Mouse (Mus musculus) liver, embryonic 11.5 days (tissue): Measurements from ENCODE around the gene Zbp1. TPM values are rescaled to one million over a fixed set of nuclear protein-coding genes. Genes with fewer than 3 reads are reported as not detected.

ENCODE experiments used
- ATAC-seq: fragments of 200-750 bp; cut with Nextera tagmentation; replicated peaks from 2 replicates; pipeline ENCODE4 v1.8.0; 2017; ENCODE audit warnings: moderate number of reproducible peaks, mild to moderate bottlenecking, moderate TSS enrichment, moderate library complexity; ENCODE audit not compliant: low FRiP score
- DNase-seq: peaks from one replicate; pipeline ENCODE4 v3.0.0-alpha.2; 2017; ENCODE audit warnings: low spot score
- H3K27ac ChIP-seq: fragments of 300-500 bp; sonication (generic); 2 replicates; pipeline ENCODE4 v1.5.1; 2014; ENCODE audit warnings: mild to moderate bottlenecking, low read depth, low read length, control low read depth
- H3K27me3 ChIP-seq: fragments of 300-500 bp; sonication (generic); replicated peaks from 2 replicates; pipeline ENCODE4 v1.6.1; 2014; ENCODE audit warnings: low read length, mixed read lengths; ENCODE audit not compliant: control insufficient read depth, insufficient read depth
- H3K36me3 ChIP-seq: fragments of 300-500 bp; sonication (generic); 2 replicates; pipeline ENCODE4 v1.6.1; 2014; ENCODE audit warnings: mild to moderate bottlenecking, low read length, moderate library complexity, mixed read lengths; ENCODE audit not compliant: control insufficient read depth, insufficient read depth
- H3K4me1 ChIP-seq: fragments of 300-500 bp; sonication (generic); replicated peaks from 2 replicates; pipeline ENCODE4 v1.6.1; 2014; ENCODE audit warnings: low read length, mixed read lengths; ENCODE audit not compliant: control insufficient read depth, insufficient read depth
- H3K4me2 ChIP-seq: fragments of 300-500 bp; sonication (generic); 2 replicates; pipeline ENCODE4 v1.6.1; 2014; ENCODE audit warnings: mild to moderate bottlenecking, control low read depth, moderate library complexity
- H3K4me3 ChIP-seq: fragments of 300-500 bp; sonication (generic); 2 replicates; pipeline ENCODE4 v1.5.1; 2014; ENCODE audit warnings: low read depth, low read length, control low read depth
- H3K9ac ChIP-seq: fragments of 300-500 bp; sonication (generic); 2 replicates; pipeline ENCODE4 v1.6.1; 2014; ENCODE audit warnings: low read depth, low read length, control low read depth
- H3K9me3 ChIP-seq: fragments of 300-500 bp; sonication (generic); 2 replicates; pipeline ENCODE4 v1.6.1; 2016; ENCODE audit warnings: low read length, inconsistent platforms, mixed read lengths; ENCODE audit not compliant: control insufficient read depth
- WGBS: fragments of 180-500 bp; shearing (Covaris S2); extraction: QIAGEN DNeasy Blood & Tissue Kit; methylation state at CpG from one replicate; pipeline ENCODE4 v1.1.7; 2014; 5-methylcytosine and 5-hydroxymethylcytosine counted together
- polyA plus RNA-seq: library from polyadenylated mRNA; unstranded; fragments of >200 nt; fragmentation: Nextera tagmentation; extraction: Ambion mirVana; gene quantifications from 2 replicates; pipeline ENCODE4 v1.2.1, GENCODE M21; 2014

Gene Zbp1
- polyA plus RNA-seq, 1 experiment from 2014 or later = not detected

GRCm38 (mm10) chr2:173194796-173195195 lies 23.9 kb downstream of the Zbp1 start:
- no peak overlapping the region for H3K4me2 ChIP-seq
- H3K27ac ChIP-seq = no peak overlapping the region
- WGBS = 71% methylated on average over 4 of the region's 4 CpGs
- no peaks in the 10 kb centered on the region for H3K36me3 ChIP-seq
- DNase-seq = no peak
- no peaks in the 10 kb centered on the region for H3K4me1 ChIP-seq
- ATAC-seq = no peak
- no peaks in the 10 kb centered on the region for H3K27me3 ChIP-seq
- no peak overlapping the region for H3K4me3 ChIP-seq
- no peaks in the 10 kb centered on the region for H3K9me3 ChIP-seq
- H3K9ac ChIP-seq = no peak overlapping the region

GRCm38 (mm10) chr2:173187182-173187855 lies 31.4 kb downstream of the Zbp1 start:
- Histone ChIP-seq H3K4me1 (no peaks in the 10 kb centered on the region), H3K9ac (no peak overlapping the region), H3K9me3 (no peaks in the 10 kb centered on the region), H3K27me3 (no peaks in the 10 kb centered on the region), H3K36me3 (no peaks in the 10 kb centered on the region), H3K4me2 (no peak overlapping the region), H3K27ac (no peak overlapping the region), H3K4me3 (no peak overlapping the region)
- WGBS = 30% methylated on average over 8 of the region's 8 CpGs
- DNase-seq (peak; percentile 32), ATAC-seq (peak; percentile 26; the same call in 1 of the 2 replicates)

GRCm38 (mm10) chr2:173186047-173186943 lies 32.4 kb downstream of the Zbp1 start:
- H3K4me2 ChIP-seq = no peak overlapping the region
- no peaks in the 10 kb centered on the region for H3K4me1 ChIP-seq
- H3K9me3 ChIP-seq = no peaks in the 10 kb centered on the region
- H3K9ac ChIP-seq = no peak overlapping the region
- H3K36me3 ChIP-seq = no peaks in the 10 kb centered on the region
- ATAC-seq = no peak
- 0 out of 2 replicates have a peak, but pooled peaks cover 2% of the 10 kb centered on the region for H3K27me3 ChIP-seq
- no peak overlapping the region for H3K27ac ChIP-seq
- peak; percentile 83 for DNase-seq
- WGBS = 33% methylated on average over 26 of the region's 26 CpGs
- H3K4me3 ChIP-seq = no peak overlapping the region

- no peaks in the 10 kb centered on the region for H3K4me1 ChIP-seq
- H3K9me3 ChIP-seq = no peaks in the 10 kb centered on the region
- no peak overlapping the region for H3K27ac ChIP-seq
- ATAC-seq (no peak), DNase-seq (peak; percentile 18)
- no peaks in the 10 kb centered on the region for H3K36me3 ChIP-seq
- no peak overlapping the region for H3K4me3 ChIP-seq
- no peak overlapping the region for H3K4me2 ChIP-seq
- 54% methylated on average over 6 of the region's 6 CpGs for WGBS
- no peak overlapping the region for H3K9ac ChIP-seq
- H3K27me3 ChIP-seq = peaks cover 5% of the 10 kb centered on the region; the same call in 1 of the 2 replicates
Measured at GRCm38 (mm10) chr2:173185282-173185681, 33.4 kb downstream of the Zbp1 start.

- H3K27me3 ChIP-seq = peaks cover 5% of the 10 kb centered on the region; the same call in 1 of the 2 replicates
- H3K9me3 ChIP-seq = no peaks in the 10 kb centered on the region
- H3K9ac ChIP-seq = no peak overlapping the region
- no peak overlapping the region for H3K27ac ChIP-seq
- peak; percentile 32 for DNase-seq
- no peaks in the 10 kb centered on the region for H3K4me1 ChIP-seq
- no peak overlapping the region for H3K4me3 ChIP-seq
- no peak for ATAC-seq
- no peaks in the 10 kb centered on the region for H3K36me3 ChIP-seq
- 53% methylated on average over 11 of the region's 11 CpGs for WGBS
- H3K4me2 ChIP-seq = no peak overlapping the region
Measured at GRCm38 (mm10) chr2:173184475-173185080, 34.1 kb downstream of the Zbp1 start.

DNA sequence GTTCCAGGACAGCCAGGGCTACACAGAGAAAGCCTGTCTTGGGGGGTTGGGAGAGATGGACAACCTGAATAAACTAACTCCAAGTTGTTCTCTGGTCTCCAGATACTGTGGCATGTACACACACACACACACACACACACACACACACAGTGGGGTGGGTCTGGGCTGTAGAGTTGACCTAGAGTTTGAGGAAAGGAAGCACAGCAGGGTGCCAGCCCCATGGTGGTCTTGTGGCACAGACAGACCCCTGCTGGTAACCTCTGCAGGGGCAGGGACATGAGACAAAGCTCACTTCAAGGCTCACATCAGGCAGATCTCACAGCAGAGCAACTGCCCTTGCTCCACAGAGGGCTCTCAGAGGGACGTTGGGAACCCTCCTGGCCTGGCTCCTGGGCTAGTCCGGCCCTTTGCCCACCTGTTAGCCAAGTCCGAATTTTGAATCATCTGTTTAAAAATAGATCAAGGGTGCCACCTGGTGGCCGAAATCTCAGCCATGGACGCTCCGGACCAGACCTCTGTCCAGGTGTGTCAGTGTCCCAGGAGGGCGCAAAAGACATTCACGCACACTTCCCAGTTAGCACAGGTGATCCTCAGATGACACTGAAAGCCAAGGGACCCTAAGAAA lies 34.8 kb downstream of the Zbp1 start:
- no peaks in the 10 kb centered on the region for H3K36me3 ChIP-seq
- H3K9ac ChIP-seq = no peak overlapping the region
- no peak overlapping the region for H3K27ac ChIP-seq
- H3K4me2 ChIP-seq = no peak overlapping the region
- H3K4me3 ChIP-seq = no peak overlapping the region
- ATAC-seq (no peak), DNase-seq (peak; percentile 57)
- no peaks in the 10 kb centered on the region for H3K9me3 ChIP-seq
- H3K4me1 ChIP-seq = no peaks in the 10 kb centered on the region
- H3K27me3 ChIP-seq = peaks cover 7% of the 10 kb centered on the region; the same call in 1 of the 2 replicates
- 9% methylated on average over 8 of the region's 8 CpGs for WGBS

- no peak for DNase-seq
- H3K4me2 ChIP-seq = no peak overlapping the region
- H3K9me3 ChIP-seq = no peaks in the 10 kb centered on the region
- no peak overlapping the region for H3K9ac ChIP-seq
- WGBS = 87% methylated on average over 10 of the region's 10 CpGs
- no peaks in the 10 kb centered on the region for H3K36me3 ChIP-seq
- ATAC-seq = no peak
- no peaks in the 10 kb centered on the region for H3K4me1 ChIP-seq
- H3K27me3 ChIP-seq = peaks cover 7% of the 10 kb centered on the region; the same call in 1 of the 2 replicates
- no peak overlapping the region for H3K4me3 ChIP-seq
- H3K27ac ChIP-seq = no peak overlapping the region
Measured at GRCm38 (mm10) chr2:173183311-173183710, 35.4 kb downstream of the Zbp1 start.

DNA sequence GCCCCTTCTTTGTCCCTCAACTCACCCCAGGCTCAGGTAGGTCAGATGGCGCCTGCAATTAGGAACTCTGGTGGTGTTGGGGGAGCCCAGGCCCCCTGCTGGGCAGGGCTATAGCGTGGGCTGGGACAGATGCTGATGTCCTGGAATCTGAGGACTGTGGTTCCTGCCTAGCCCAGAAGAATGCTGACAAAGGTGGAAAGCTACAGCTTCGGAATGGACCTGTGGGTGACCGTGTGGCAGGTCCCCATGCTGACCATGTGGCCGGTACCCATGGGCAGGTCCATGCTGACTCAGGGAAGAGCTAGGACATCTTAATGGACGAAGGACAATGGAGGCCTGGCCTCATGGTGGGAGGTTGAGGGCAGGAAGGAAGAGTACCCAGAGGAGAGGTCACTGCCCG lies 35.9 kb downstream of the Zbp1 start:
- H3K9ac ChIP-seq = no peak overlapping the region
- H3K27me3 ChIP-seq = peaks cover 11% of the 10 kb centered on the region; the same call in 1 of the 2 replicates
- H3K4me1 ChIP-seq = no peaks in the 10 kb centered on the region
- DNase-seq (no peak), ATAC-seq (no peak)
- H3K36me3 ChIP-seq = no peaks in the 10 kb centered on the region
- WGBS = 68% methylated on average over 7 of the region's 7 CpGs
- no peak overlapping the region for H3K4me2 ChIP-seq
- no peak overlapping the region for H3K4me3 ChIP-seq
- H3K9me3 ChIP-seq = no peaks in the 10 kb centered on the region
- H3K27ac ChIP-seq = no peak overlapping the region
